Mouse (Mus musculus): ENCODE measurements around the gene Klhl31. TPM values are rescaled to one million over a fixed set of nuclear protein-coding genes. Genes with fewer than 3 reads are reported as not detected.

Klhl31 gene
- total and polyA plus RNA-seq, 3 experiments: 0.05 TPM; not detected in 2

DNA sequence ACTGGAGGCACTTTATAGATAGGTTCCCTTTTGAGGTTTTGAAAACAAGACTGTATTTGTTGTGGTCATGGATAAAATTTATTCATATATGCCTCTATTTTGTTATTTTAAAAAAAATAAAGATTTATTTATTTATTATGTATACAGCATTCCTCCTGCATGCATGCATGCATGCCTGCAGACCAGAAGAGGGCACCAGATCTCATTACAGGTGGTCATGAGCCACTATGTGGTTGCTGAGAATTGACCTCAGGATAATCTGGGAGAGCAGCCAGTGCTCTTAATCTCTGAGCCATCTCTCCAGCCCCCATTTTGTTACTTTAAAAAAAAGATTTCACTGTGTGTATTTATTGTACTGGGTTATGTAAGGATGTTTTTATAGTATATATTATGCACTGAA is 25.5 kb upstream of the Klhl31 start:
- DNase-seq (ENCODE audit: low spot score) (no peak), ATAC-seq (ENCODE audit: extremely low read depth, insufficient number of reproducible peaks, low FRiP score, poor library complexity, severe bottlenecking) (no peak)
- Histone ChIP-seq H3K36me3 (replicated peaks) (no peaks in the 10 kb centered on the region), H3K27me3 (ENCODE audit: insufficient read depth, low read length) (no peaks in the 10 kb centered on the region), H3K9me3 (replicated peaks) (no peaks in the 10 kb centered on the region), H3K4me1 (ENCODE audit: insufficient read depth, low read depth, low read length) (no peaks in the 10 kb centered on the region), H3K4me3 (ENCODE audit: low read depth, low read length) (no peak overlapping the region)
- TF ChIP-seq CTCF (IDR thresholded peaks at IDR 0.05; ENCODE audit: low read depth, low read length) (no peak), TAL1 (conservative IDR thresholded peaks at IDR 0.05; ENCODE audit: low read depth, low read length) (no peak), GATA2 (IDR thresholded peaks at IDR 0.05; ENCODE audit: borderline replicate concordance, low read depth, low read length) (no peak), GATA1 (IDR thresholded peaks at IDR 0.05; ENCODE audit: borderline replicate concordance, low read length) (no peak), POLR2AphosphoS5 (IDR thresholded peaks at IDR 0.05; ENCODE audit: insufficient replicate concordance, low read depth, low read length) (no peak)

DNA sequence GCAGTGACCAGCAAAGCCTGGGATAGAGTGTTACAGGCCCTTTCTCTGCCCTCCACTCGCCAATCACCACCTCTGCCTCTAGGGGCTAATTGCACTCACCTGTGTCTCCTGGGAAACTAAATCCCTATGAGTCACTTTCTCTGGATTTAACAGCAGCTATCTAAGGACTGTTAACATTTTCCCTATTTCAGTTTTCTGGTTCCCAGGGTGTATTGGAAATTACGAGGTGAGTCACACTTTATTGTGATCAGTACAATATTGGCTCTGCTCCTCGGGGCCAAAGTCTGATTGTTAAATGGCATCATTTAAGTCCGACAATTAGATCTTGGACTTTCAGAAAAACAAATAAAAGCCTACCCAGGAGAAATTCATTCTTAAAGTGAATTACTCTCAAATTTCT is 24.0 kb upstream of the Klhl31 start:
- TF ChIP-seq CTCF (IDR thresholded peaks at IDR 0.05; ENCODE audit: low read depth, low read length): no peak
- TF ChIP-seq GATA2 (IDR thresholded peaks at IDR 0.05; ENCODE audit: borderline replicate concordance, low read depth, low read length): no peak
- no peak for TF ChIP-seq TAL1 (conservative IDR thresholded peaks at IDR 0.05; ENCODE audit: low read depth, low read length)
- TF ChIP-seq GATA1 (IDR thresholded peaks at IDR 0.05; ENCODE audit: borderline replicate concordance, low read length): no peak
- Histone ChIP-seq H3K4me1 (ENCODE audit: insufficient read depth, low read depth, low read length) (no peaks in the 10 kb centered on the region), H3K9me3 (replicated peaks) (no peaks in the 10 kb centered on the region), H3K27me3 (ENCODE audit: insufficient read depth, low read length) (peaks cover 3% of the 10 kb centered on the region; the same call in 1 of the 2 replicates), H3K4me3 (ENCODE audit: low read depth, low read length) (no peak overlapping the region), H3K36me3 (replicated peaks) (no peaks in the 10 kb centered on the region)
- DNase-seq (ENCODE audit: low spot score) (no peak), ATAC-seq (ENCODE audit: extremely low read depth, insufficient number of reproducible peaks, low FRiP score, poor library complexity, severe bottlenecking) (no peak)

DNA sequence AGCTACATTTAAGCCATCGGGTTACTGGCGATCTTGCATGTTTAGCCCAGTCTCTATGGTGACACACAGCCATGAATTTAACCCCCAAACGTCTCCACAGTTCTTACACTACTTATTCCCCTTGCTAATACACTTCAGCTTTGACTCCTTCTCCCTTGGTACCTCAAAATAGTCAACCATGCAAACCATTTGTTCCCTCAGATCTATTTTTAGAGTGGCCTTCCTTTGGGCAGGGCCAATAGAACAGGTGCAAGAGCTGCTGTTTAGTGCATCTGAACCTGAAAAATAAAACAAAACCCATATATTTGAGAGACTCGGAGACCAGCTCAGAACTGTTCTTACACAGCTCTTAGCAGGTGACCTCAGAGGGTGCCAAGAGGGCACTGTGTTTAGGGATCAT is 20.4 kb upstream of the Klhl31 start:
- Histone ChIP-seq H3K4me3 (ENCODE audit: low read depth, low read length) (no peak overlapping the region), H3K4me1 (ENCODE audit: insufficient read depth, low read depth, low read length) (no peaks in the 10 kb centered on the region), H3K9me3 (replicated peaks) (no peaks in the 10 kb centered on the region), H3K36me3 (replicated peaks) (no peaks in the 10 kb centered on the region), H3K27me3 (ENCODE audit: insufficient read depth, low read length) (peaks cover 3% of the 10 kb centered on the region; the same call in 1 of the 2 replicates)
- no peak for ATAC-seq (ENCODE audit: extremely low read depth, insufficient number of reproducible peaks, low FRiP score, poor library complexity, severe bottlenecking)
- TF ChIP-seq GATA2 (IDR thresholded peaks at IDR 0.05; ENCODE audit: borderline replicate concordance, low read depth, low read length): no peak
- no peak for TF ChIP-seq POLR2AphosphoS5 (IDR thresholded peaks at IDR 0.05; ENCODE audit: insufficient replicate concordance, low read depth, low read length)
- TF ChIP-seq CTCF (IDR thresholded peaks at IDR 0.05; ENCODE audit: low read depth, low read length): no peak
- no peak for TF ChIP-seq TAL1 (conservative IDR thresholded peaks at IDR 0.05; ENCODE audit: low read depth, low read length)
- TF ChIP-seq GATA1 (IDR thresholded peaks at IDR 0.05; ENCODE audit: borderline replicate concordance, low read length): no peak
- DNase-seq (ENCODE audit: low spot score): no peak

DNA sequence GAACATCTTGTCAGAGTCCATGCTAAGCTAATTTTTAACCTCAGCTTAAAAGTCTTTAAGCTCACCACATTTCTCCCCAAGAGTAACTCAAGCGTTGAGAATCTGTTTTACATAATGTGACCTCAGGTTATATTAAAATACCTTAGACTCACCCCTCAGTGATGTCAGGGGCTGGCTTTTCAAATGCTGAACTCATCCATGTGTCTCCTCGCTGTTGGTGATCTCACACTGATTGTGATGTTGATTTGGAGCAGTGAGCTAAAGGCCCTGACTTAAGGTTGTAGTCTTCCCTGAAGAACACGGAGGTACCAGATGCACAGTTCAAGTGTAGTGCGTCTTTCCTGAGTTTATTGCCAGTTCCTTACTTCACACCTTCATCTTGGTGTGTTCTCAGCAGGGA is 19.5 kb upstream of the Klhl31 start:
- H3K9me3 ChIP-seq (replicated peaks): no peaks in the 10 kb centered on the region
- no peak for TF ChIP-seq CTCF (IDR thresholded peaks at IDR 0.05; ENCODE audit: low read depth, low read length)
- no peak for TF ChIP-seq TAL1 (conservative IDR thresholded peaks at IDR 0.05; ENCODE audit: low read depth, low read length)
- TF ChIP-seq GATA1 (IDR thresholded peaks at IDR 0.05; ENCODE audit: borderline replicate concordance, low read length): no peak
- TF ChIP-seq GATA2 (IDR thresholded peaks at IDR 0.05; ENCODE audit: borderline replicate concordance, low read depth, low read length): no peak
- no peak for TF ChIP-seq POLR2AphosphoS5 (IDR thresholded peaks at IDR 0.05; ENCODE audit: insufficient replicate concordance, low read depth, low read length)
- peaks cover 3% of the 10 kb centered on the region; the same call in 1 of the 2 replicates for H3K27me3 ChIP-seq (ENCODE audit: insufficient read depth, low read length)
- no peaks in the 10 kb centered on the region for H3K36me3 ChIP-seq (replicated peaks)
- ATAC-seq (ENCODE audit: extremely low read depth, insufficient number of reproducible peaks, low FRiP score, poor library complexity, severe bottlenecking) (no peak), DNase-seq (ENCODE audit: low spot score) (no peak)
- H3K4me3 ChIP-seq (ENCODE audit: low read depth, low read length): no peak overlapping the region
- H3K4me1 ChIP-seq (ENCODE audit: insufficient read depth, low read depth, low read length): no peaks in the 10 kb centered on the region

DNA sequence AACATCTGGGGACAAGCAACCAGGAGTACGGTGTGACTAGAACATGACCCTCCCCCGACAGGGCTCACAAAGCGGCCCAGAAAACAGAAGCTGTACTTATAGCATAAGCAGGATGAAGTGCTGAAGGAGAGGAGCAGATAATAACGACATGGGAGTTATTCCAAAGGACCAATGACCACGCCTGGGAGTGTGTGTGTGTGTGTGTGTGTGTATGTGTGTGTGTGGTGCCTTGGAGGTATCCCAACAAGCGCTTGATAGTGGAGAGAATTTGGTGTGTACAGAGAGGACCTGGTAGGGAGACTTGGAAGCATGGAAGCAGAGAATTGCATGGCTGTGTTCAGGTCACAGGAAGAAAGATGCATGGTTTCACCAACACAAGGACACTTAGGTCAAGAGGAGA is 18.5 kb upstream of the Klhl31 start:
- H3K27me3 ChIP-seq (ENCODE audit: insufficient read depth, low read length): peaks cover 3% of the 10 kb centered on the region; the same call in 1 of the 2 replicates
- DNase-seq (ENCODE audit: low spot score): no peak

DNA sequence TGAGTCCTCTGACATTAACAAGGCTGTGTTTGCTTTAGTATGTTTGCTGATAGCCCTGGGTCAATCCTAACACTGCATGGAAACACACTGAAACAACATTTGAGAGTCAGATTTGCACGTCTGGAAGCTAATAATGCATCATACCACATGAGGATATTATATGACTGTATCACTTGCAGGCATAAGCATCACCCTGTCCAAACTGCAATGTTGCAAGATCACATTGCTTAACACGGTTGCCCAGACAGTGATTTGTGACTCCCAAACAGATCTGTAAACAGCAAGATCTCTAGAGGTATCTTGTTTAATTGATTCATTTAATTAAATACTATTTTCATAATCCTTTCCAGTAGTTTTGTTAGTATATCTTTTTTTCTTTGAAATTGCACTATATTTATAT is 17.9 kb upstream of the Klhl31 start:
- H3K9me3 ChIP-seq (replicated peaks): no peaks in the 10 kb centered on the region
- H3K27me3 ChIP-seq (ENCODE audit: insufficient read depth, low read length): peaks cover 3% of the 10 kb centered on the region; the same call in 1 of the 2 replicates
- H3K4me1 ChIP-seq (ENCODE audit: insufficient read depth, low read depth, low read length): no peaks in the 10 kb centered on the region
- no peak overlapping the region for H3K4me3 ChIP-seq (ENCODE audit: low read depth, low read length)
- no peak for DNase-seq (ENCODE audit: low spot score)
- H3K36me3 ChIP-seq (replicated peaks): no peaks in the 10 kb centered on the region
- TF ChIP-seq TAL1 (conservative IDR thresholded peaks at IDR 0.05; ENCODE audit: low read depth, low read length) (no peak), CTCF (IDR thresholded peaks at IDR 0.05; ENCODE audit: low read depth, low read length) (no peak), GATA1 (IDR thresholded peaks at IDR 0.05; ENCODE audit: borderline replicate concordance, low read length) (no peak), GATA2 (IDR thresholded peaks at IDR 0.05; ENCODE audit: borderline replicate concordance, low read depth, low read length) (no peak), POLR2AphosphoS5 (IDR thresholded peaks at IDR 0.05; ENCODE audit: insufficient replicate concordance, low read depth, low read length) (no peak)
- no peak for ATAC-seq (ENCODE audit: extremely low read depth, insufficient number of reproducible peaks, low FRiP score, poor library complexity, severe bottlenecking)

More for the DNA sequence above, 18.5 kb upstream of the Klhl31 start:
- no peak overlapping the region for H3K4me3 ChIP-seq (ENCODE audit: low read depth, low read length)
- H3K4me1 ChIP-seq (ENCODE audit: insufficient read depth, low read depth, low read length): no peaks in the 10 kb centered on the region
- no peaks in the 10 kb centered on the region for H3K9me3 ChIP-seq (replicated peaks)
- ATAC-seq (ENCODE audit: extremely low read depth, insufficient number of reproducible peaks, low FRiP score, poor library complexity, severe bottlenecking): no peak
- H3K36me3 ChIP-seq (replicated peaks): no peaks in the 10 kb centered on the region
- TF ChIP-seq POLR2AphosphoS5 (IDR thresholded peaks at IDR 0.05; ENCODE audit: insufficient replicate concordance, low read depth, low read length) (no peak), GATA1 (IDR thresholded peaks at IDR 0.05; ENCODE audit: borderline replicate concordance, low read length) (no peak), TAL1 (conservative IDR thresholded peaks at IDR 0.05; ENCODE audit: low read depth, low read length) (no peak), CTCF (IDR thresholded peaks at IDR 0.05; ENCODE audit: low read depth, low read length) (no peak), GATA2 (IDR thresholded peaks at IDR 0.05; ENCODE audit: borderline replicate concordance, low read depth, low read length) (no peak)

All from G1E (cell line).